Mouse (Mus musculus) lung, adult 18-20 months (tissue): ENCODE measurements at regions not wholly inside any gene's neighbourhood (a gene's known extent, or its start where the extent isn't known, plus 50 kb on each side); places are given as distances from the start of the nearest gene placed in this dataset.

ENCODE experiments used
- DNase-seq, 2 experiments: peaks; one replicate each; pipeline ENCODE4 v3.0.0; 2022; ENCODE audit warnings: mixed read lengths in 2 of 2

DNA sequence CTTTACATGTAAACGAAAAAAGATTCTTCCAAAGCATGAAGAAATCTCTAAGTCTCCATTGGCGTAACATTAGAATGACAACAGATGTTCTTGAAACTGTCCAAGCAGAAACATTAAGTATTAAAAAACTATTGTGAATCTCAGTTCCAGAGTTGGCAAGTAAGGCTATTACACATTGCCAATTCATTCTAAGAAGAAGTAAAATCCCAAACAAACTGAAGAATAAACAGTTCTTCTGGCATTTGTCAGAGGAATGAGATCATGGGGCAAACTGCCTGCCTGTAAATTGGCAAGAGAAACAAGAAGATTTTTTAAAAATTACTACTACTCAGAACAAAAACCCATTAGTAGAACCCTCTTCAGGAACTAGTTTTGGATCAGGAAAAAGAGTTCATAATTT lies 680.1 kb downstream of the Nova1 start:
- DNase-seq = peak in 1 of 2 experiments; percentile 26

DNA sequence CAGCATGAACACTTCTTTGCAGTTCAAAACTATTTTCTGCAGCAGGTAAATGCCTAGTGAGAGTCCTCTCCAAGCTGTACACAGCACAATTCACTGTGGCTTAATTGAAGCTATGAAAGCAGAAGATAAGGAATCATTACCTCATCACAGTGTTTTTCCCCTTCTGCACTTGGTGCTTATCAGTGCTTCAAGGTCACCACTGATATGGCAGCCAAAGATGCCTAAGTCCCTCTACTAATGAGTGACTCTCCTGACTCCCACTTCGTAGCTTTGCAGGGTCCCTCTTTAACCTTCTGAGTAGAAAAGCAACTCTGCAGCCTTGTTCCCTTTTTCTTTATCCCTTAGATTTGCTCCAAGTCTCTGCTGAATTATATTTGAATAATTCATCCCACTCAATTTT lies 692.9 kb downstream of the Nova1 start:
- no peak for DNase-seq

GRCm38 (mm10) chr12:46111352-46111751 lies 707.4 kb downstream of the Nova1 start:
- DNase-seq = no peak

DNA sequence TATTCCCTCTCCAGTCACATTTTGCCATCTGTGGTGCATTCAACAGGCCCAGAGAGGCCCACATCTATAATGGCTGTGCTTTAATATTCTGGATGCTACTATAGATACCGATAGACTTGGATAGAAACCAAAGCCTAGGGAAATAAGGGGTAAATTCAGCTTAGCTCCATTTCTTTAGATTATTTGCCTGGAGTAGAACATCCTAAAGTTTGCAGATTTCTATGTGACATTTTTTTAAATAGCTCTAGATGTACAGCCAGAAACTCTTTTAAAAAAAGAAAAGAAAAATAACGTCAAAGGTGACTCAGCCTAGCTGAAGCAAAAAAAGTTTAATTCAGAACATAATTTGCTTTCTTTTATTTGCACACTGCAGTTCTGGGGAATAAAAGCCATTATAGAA lies 735.4 kb downstream of the Nova1 start:
- DNase-seq = no peak

DNA sequence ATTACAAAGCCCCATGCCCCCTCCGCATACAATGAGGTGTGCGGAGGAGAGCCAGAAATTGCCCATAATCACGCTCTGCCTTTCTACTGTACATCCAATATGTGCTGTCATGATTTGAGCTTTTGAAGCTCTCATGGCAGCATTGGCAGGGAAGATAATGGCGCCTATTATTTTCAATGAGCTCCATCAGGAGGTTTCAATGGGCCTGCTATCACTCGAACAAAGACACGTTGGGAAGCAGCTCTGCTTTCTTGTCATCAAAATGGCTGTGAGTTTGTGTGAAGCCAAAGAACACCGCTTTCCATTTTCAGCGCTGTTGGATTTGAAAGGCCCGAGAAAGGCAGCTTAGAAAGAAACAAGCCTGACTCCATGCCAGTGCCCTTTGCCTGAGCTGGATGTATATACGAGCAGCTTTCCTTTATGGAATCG lies 742.9 kb downstream of the Nova1 start:
- DNase-seq = no peak

DNA sequence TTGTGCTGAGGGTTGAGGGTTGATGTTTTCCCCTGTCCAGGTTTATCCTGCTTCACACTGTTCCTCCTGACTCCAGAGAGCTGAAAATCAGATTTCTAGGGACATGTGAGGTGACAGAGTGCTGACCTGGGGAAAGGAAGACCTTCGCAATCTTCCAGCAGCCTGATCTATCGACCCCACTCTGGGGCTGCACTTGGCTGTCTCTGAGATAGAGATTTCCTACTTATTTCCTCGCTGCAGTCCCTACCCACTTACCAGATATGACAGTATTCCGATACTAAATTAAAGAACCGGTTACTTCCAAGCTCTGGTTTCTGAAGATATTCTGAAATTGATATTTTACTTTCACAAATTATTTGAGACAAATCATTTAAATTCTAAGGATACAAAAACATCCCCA lies 743.4 kb downstream of the Nova1 start:
- no peak for DNase-seq

DNA sequence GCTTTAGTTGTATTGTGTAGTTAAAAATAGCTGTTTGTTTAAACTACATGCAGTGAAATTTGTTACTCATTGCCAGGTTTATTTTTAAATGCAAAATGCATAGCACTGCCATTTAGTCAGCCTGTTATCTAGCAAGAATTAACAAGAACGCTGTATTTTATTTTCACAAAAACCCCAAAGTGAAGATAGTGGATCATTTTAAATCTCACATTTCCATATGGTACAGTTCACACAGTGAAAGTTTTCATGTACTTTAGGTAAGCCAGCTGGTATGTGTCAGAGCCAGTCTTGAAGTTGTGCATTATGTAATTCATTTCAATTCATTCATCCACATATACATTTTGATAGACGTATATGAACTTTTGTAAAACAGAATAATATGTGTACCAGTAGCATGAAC lies 751.8 kb downstream of the Nova1 start:
- no peak for DNase-seq

DNA sequence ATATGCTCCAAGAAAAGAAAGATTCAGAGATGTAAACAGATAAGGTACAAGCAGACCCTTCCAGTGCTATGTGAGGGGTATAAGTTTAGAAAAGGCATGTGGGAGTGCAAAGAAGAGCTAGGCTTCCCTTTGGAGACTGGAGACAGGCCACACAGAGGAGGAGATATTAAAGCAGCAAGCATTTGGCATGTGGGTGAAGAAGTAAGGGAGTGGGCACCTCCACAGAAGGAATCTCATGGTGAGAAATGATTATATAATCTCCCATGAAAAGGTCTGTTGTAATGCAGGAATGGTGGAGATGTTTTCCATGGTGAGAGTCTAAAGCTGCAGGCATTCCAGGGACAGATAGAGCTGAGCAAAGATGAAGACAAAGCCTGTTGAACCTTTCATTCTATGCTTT lies 778.1 kb downstream of the Nova1 start:
- DNase-seq = no peak

- no peak for DNase-seq
These were observed 778.5 kb downstream of the Nova1 start for GRCm38 (mm10) chr12:46040216-46040615.

GRCm38 (mm10) chr12:46036540-46037094 lies 782.1 kb downstream of the Nova1 start:
- no peak for DNase-seq

DNA sequence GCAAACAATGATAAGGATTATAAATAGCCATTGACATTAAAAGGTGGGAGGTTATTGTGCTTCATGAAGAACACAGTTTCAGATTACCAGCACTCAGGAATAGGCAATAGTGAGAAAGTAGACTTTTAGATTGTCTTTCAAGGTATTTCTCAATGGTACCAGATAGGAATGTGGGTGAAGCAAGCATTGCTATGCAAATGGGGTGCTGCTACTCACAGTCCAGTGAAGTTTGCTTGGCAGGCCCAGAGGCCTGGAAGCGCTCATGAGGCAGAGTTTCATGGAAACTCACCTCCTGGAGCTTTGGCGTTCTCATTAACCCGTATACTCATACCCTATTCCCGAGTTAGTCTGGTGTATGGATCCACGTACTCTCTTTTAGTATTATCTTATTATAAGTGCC lies 793.5 kb downstream of the Nova1 start:
- DNase-seq = no peak

GRCm38 (mm10) chr12:46021546-46021910 lies 797.2 kb downstream of the Nova1 start:
- no peak for DNase-seq

DNA sequence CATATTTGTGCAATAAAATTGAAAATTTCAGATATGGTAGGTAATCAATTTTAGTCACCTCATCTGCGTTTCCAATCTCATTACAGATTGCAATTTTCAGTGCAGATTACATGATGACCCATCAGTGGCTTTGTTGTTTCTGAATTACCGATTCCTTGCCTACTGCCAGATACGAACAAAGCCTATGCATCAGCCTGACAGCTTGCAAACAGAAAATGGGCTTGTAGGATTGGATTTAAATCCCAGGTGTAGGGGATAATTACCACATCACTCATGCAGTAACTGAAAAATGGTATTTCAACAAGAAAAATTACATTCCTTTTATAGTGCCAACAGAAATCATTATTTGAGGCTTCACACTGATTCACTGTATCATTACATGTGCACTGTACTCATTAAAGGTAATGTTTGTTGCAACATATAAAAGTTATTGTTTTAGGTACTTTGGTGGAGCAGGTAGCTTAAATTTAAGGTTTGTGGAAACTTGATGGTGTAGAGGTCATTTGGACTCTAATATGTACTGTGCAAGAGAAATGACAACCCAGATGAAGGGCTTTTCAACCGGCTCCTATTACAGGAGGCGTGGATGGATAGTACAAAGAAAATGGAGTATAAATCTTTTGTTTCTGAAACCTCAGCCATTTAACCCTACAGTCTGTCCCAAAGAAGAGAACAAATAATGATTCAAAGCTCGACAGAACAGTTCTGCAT lies 797.7 kb downstream of the Nova1 start:
- no peak for DNase-seq

DNA sequence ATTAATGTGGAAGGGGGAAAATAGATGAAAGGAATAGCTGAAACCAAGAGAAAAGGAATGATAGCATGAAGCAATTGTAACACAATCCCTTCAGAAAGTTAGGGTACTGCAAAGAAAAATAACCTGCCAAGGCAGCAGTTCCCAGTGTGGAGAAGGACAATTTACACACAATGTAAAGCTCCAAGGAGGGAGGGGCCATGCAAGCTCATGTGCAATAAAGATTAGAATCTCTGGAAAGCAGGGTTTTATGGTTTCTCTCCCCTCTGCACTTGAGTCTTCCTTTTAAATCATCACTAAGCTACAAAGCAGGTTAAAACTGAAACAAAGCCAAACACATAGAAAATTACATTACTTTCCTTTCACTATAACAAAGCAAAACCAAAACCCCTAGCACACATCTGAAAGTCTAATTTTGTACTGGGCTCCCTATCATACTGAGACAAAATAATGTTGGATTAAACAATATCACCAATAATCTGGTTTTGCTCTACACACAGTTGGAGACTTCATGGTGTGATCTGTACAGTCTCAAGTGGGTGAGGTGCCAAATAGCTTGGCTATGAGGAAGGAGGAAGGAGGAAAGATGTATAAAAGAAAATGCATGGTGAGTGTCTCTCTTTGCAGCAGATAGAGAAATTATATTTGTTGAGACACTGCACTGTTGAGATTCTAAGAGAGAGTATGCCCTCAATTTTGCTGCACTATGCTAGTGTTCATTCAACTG lies 840.9 kb downstream of the Nova1 start:
- DNase-seq = no peak

- DNase-seq = no peak
These were observed 842.9 kb downstream of the Nova1 start for GRCm38 (mm10) chr12:45975780-45976179.

DNA sequence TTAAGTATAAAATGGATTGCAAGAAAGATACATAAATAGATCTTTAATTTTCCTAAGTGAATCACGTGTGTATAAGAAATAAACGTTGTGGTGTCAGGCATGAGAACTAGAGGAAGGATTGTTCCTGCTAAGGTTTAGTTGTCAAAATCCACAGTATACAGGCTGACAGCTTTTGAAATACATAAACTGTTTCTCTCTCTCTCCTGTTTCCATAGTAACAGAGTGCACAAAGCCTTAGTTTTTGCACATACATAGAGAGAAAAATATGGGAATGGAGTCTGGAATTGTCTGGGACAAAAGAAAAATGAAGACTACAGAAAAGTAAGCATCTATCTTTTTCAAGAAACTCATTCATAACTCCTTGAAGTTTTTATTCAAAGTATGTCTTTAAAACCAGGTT lies 848.3 kb downstream of the Nova1 start:
- no peak for DNase-seq

GRCm38 (mm10) chr12:45969881-45970280 lies 848.8 kb downstream of the Nova1 start:
- no peak for DNase-seq

DNA sequence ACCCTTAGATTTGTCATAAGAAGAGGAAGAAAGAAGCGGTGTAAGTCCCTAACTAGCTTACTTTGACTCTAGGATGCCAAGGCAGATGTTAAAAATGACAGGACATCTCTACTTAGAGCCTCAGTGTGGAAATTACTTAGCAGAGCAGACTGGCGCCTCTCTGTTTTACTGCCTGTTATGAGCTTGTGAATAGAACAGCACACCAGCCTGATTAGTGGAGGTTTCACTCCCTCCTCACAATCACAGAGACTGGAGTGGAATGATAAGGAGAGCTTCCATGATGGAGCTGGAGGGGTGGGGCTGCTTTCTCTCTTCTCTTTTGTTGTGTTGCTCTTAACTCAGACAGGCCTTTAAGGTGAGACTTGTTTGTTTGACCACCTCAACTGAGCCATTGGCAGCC lies 871.8 kb downstream of the Nova1 start:
- DNase-seq = no peak

DNA sequence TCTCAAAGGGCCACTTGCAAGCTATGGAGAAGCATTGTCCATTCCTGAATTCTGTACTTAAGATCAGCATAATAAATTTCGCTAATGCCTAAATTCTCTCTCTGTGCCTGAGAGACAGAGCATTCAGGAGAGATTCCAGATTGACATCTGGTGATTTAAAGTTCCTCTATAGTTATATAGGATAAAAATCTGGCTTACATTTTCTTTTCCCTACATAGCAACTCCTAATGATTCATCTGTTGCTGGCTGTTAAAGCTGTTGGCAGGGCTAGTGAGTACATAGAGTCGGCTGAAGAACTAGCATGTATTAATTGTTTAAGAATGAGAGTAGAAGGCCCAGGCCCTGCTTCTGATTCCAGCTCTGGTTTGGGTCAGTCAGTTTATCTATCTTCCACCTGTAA lies 870.0 kb upstream of the Stxbp6 start:
- DNase-seq = no peak

GRCm38 (mm10) chr12:45942402-45942801 lies 867.9 kb upstream of the Stxbp6 start:
- no peak for DNase-seq

GRCm38 (mm10) chr12:45933388-45933787 lies 858.9 kb upstream of the Stxbp6 start:
- no peak for DNase-seq

DNA sequence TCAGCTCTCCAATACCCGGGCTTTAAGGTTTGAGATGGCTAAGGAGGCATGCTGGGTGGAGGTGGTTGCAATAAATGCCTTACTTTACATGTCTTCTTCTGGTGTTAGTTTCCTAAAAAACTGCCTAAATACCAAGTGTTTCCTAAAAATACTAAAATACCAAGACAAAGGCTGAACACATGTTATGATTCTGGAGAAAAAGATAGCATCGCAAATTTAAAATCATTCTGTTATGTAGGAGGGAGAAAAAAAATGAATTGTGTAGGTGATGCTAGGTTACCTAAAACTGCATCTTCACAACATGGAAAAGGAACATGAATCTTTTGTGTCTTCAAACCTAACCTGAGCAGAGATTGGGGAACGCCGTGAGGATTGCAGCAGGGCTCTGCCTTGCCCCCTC lies 857.7 kb upstream of the Stxbp6 start:
- DNase-seq = no peak

GRCm38 (mm10) chr12:45929760-45930150 lies 855.2 kb upstream of the Stxbp6 start:
- DNase-seq = no peak

DNA sequence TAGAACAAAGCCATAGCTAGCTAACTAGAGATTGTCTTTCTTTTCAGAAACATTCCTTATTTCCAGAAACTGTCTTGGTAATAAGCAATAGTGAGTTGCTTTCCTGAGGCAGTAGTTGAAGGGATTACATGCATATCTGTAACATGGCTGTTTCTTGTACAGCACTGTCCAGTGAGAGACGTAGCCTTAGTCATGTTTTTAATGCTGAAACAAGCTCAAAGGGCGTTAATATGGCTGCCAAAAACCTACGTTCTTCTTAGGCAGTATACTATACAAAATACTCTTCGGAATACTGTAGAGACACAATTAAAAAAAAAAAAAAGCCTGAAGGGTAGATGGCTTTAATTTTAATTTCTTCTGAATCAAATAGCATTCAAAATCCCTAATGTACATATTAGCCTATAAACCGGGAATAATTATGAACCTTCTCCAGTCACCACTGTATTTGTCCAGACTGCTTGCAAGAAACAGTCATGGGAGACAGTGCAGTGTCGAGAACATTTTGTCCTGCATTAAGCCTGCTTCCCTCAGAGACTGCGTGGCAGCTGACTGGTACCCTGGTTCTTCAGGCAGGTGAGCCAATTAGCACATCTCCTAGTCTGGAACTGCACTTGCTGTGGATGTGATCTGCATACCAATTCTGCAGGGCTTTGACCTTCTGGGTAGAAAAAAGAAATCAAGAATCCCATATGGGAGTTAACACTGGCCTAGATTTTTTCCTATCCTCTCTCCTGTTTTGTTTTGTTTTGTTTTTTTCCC lies 854.7 kb upstream of the Stxbp6 start:
- DNase-seq = no peak
